Mouse (Mus musculus) liver, embryonic 13.5 days (tissue): Measurements from ENCODE around the gene Eloa. TPM values are rescaled to one million over a fixed set of nuclear protein-coding genes. Genes with fewer than 3 reads are reported as not detected.

ENCODE experiments used
- ATAC-seq: fragments of 200-750 bp; cut with Nextera tagmentation; 2 replicates; pipeline ENCODE4 v1.8.0; 2017; ENCODE audit warnings: low read depth, mild to moderate bottlenecking, moderate number of reproducible peaks, moderate library complexity
- DNase-seq: peaks from one replicate; pipeline ENCODE4 v3.0.0; 2022
- H3K27ac ChIP-seq: fragments of 300-500 bp; sonication (generic); 2 replicates; pipeline ENCODE4 v1.5.1; 2015; ENCODE audit warnings: moderate library complexity, mild to moderate bottlenecking, inconsistent platforms
- H3K27me3 ChIP-seq: fragments of 300-500 bp; sonication (generic); 2 replicates; pipeline ENCODE4 v1.6.1; 2015; ENCODE audit warnings: mild to moderate bottlenecking, inconsistent platforms
- H3K36me3 ChIP-seq: fragments of 300-500 bp; sonication (generic); 2 replicates; pipeline ENCODE4 v1.6.1; 2015; ENCODE audit warnings: mild to moderate bottlenecking, inconsistent platforms
- H3K4me1 ChIP-seq: fragments of 300-500 bp; sonication (generic); replicated peaks from 2 replicates; pipeline ENCODE4 v1.6.1; 2015; ENCODE audit warnings: inconsistent platforms
- H3K4me2 ChIP-seq: fragments of 300-500 bp; sonication (generic); 2 replicates; pipeline ENCODE4 v1.6.1; 2015; ENCODE audit warnings: inconsistent platforms, mild to moderate bottlenecking, moderate library complexity
- H3K4me3 ChIP-seq: fragments of 300-500 bp; sonication (generic); replicated peaks from 2 replicates; pipeline ENCODE4 v1.5.1; 2015; ENCODE audit warnings: mild to moderate bottlenecking, inconsistent platforms
- H3K9ac ChIP-seq: fragments of 300-500 bp; sonication (generic); 2 replicates; pipeline ENCODE4 v1.6.1; 2015; ENCODE audit warnings: mild to moderate bottlenecking, inconsistent platforms
- H3K9me3 ChIP-seq: fragments of 300-500 bp; sonication (generic); replicated peaks from 2 replicates; pipeline ENCODE4 v1.6.1; 2016; ENCODE audit warnings: inconsistent platforms
- WGBS: fragments of 180-500 bp; shearing (Covaris S2); methylation state at CpG from one replicate; pipeline ENCODE4 v1.1.7; 2015; ENCODE audit not compliant: insufficient replicate concordance; 5-methylcytosine and 5-hydroxymethylcytosine counted together
- polyA plus RNA-seq: library from polyadenylated mRNA; unstranded; fragments of >200 nt; fragmentation: Nextera tagmentation; extraction: Ambion mirVana; gene quantifications from 2 replicates; pipeline ENCODE4 v1.2.1, GENCODE M21; 2015

Eloa gene
- polyA plus RNA-seq, 1 experiment from 2014 or later, result 27.7 TPM

DNA sequence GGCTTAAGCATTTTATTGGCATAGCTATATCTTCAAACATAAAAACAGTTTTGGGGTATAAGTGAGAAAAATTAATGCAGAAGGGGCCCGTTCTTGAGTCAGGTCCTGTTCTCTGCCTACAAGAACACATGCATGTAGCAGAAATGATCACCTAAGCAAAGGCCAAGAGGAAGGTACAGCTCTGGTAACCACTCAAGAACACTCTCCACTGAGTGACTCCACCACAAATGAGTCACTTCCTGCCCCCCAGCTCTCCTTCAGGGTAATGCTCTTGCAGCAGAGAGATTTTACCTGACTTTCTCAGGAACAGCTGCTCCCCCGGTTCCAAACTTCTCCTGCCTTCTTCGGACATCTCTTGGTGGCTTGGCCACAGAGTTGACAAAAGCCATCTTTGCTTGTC, 14.7 kb downstream of the Eloa start:
- DNase-seq (no peak), ATAC-seq (no peak)
- H3K4me1 ChIP-seq, result 0 out of 2 replicates have a peak, but pooled peaks cover 4% of the 10 kb centered on the region
- H3K27me3 ChIP-seq, result no peaks in the 10 kb centered on the region
- no peak overlapping the region for H3K4me2 ChIP-seq
- no peak overlapping the region for H3K9ac ChIP-seq
- WGBS, result 78% methylated on average over 3 of the region's 3 CpGs
- peaks cover 99% of the 10 kb centered on the region for H3K36me3 ChIP-seq
- H3K4me3 ChIP-seq, result no peak overlapping the region
- H3K9me3 ChIP-seq, result no peaks in the 10 kb centered on the region
- no peak overlapping the region for H3K27ac ChIP-seq

DNA sequence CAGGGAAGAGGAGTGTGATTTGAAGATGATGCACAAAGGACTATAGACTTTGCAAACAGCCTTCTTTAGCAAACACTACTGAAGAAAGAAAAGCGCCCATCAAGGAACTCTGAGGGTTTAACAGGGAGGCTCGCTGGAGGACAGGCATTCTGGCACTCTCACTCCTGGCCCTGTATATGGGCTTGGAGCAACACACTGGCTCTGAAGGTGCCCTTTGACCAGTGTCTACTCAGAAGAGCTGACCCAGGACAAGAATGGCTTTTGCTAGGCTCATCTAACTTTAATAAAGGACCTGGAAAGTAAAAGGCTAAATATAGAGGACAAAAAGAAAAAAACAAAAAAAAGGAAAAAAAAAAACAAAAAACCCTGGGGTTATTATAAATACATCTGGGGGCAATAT, 16.6 kb downstream of the Eloa start:
- Histone ChIP-seq H3K27me3 (no peaks in the 10 kb centered on the region), H3K4me2 (no peak overlapping the region), H3K4me1 (no peaks in the 10 kb centered on the region), H3K9me3 (no peaks in the 10 kb centered on the region), H3K9ac (no peak overlapping the region), H3K27ac (no peak overlapping the region), H3K4me3 (no peak overlapping the region), H3K36me3 (peaks cover 88% of the 10 kb centered on the region)
- 77% methylated on average over 2 of the region's 2 CpGs for WGBS
- DNase-seq (no peak), ATAC-seq (no peak)

DNA sequence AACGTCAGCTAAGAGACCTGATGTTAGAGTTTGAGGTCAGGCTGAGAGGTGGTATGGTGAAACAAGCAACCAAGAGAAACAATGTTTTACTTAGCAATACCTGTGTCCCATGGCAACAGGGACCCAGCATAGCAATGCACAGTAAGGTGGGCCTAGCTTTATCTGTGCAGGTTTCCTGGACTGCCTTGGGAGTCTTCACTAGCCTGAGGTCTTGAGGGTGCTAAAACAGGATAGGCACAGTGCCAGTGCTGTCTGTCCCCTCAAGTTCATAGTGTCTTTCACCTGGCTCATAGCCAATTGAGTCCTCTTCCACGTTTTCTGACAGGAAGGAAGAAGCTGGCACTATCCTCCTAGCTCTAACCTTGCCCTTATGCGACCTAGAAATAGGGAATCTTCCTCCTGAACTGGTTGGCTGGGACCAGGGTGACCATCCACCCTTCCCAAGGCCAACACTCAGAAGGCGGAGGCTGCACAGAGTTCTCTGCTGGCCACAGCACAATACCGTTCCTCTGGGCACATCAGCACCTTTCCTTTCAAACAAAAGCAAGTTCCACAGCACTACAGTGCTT, 17.4 kb downstream of the Eloa start:
- Histone ChIP-seq H3K4me2 (no peak overlapping the region), H3K4me1 (no peaks in the 10 kb centered on the region), H3K36me3 (peaks cover 81% of the 10 kb centered on the region), H3K9me3 (no peaks in the 10 kb centered on the region), H3K27ac (no peak overlapping the region), H3K27me3 (no peaks in the 10 kb centered on the region), H3K9ac (no peak overlapping the region), H3K4me3 (no peak overlapping the region)
- DNase-seq (no peak), ATAC-seq (no peak)
- WGBS, result 84% methylated on average over 5 of the region's 5 CpGs

DNA sequence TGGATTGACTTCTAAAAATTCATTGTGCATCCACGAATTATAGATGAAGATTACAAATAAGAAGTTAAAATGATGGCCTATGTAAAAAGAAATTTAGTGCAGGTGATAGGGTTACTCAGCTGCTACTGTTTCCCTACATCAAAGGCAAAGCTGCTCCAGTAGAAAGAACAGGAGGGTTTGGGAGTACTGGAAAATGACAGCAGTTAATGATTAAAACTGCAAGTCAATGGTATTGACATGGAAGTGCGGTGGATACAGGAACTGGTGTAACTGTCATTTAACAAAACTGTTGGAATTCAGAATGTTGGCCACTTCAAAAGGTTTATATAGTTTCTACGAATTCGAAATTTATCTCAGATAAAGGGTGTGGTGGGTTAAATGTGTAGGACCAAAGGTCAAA, 26.4 kb downstream of the Eloa start:
- Histone ChIP-seq H3K27ac (no peak overlapping the region), H3K9ac (no peak overlapping the region), H3K4me2 (no peak overlapping the region), H3K9me3 (peaks cover 5% of the 10 kb centered on the region; the same call in 1 of the 2 replicates), H3K4me3 (no peak overlapping the region), H3K27me3 (no peaks in the 10 kb centered on the region), H3K4me1 (peaks cover 13% of the 10 kb centered on the region), H3K36me3 (no peaks in the 10 kb centered on the region)
- DNase-seq (no peak), ATAC-seq (no peak)
- 72% methylated on average over 4 of the region's 4 CpGs for WGBS

DNA sequence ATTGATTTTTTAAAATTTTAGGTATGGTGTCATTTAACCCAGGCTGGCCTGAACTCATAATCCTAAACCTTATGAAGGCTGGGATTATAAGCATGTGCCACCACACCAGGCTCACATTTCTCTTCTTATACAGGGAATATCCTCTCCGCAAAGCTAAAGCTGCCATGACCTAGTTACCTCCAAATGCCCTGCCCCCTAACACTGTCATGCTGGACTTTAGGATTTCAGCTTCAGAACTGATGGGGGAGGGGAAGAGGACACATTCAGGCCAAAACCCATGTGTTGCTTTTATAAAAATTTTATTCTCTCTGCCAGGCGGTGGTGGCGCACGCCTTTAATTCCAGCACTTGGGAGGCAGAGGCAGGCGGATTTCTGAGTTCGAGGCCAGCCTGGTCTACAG, 27.6 kb downstream of the Eloa start:
- Histone ChIP-seq H3K4me1 (peaks cover 13% of the 10 kb centered on the region), H3K9me3 (peaks cover 5% of the 10 kb centered on the region; the same call in 1 of the 2 replicates), H3K36me3 (no peaks in the 10 kb centered on the region), H3K4me2 (no peak overlapping the region), H3K4me3 (no peak overlapping the region), H3K9ac (no peak overlapping the region), H3K27ac (0 out of 2 replicates have a peak overlapping the region, but pooled peaks have one; percentile 41), H3K27me3 (no peaks in the 10 kb centered on the region)
- 91% methylated on average over 6 of the region's 6 CpGs for WGBS
- DNase-seq, result no peak
- ATAC-seq, result no peak

DNA sequence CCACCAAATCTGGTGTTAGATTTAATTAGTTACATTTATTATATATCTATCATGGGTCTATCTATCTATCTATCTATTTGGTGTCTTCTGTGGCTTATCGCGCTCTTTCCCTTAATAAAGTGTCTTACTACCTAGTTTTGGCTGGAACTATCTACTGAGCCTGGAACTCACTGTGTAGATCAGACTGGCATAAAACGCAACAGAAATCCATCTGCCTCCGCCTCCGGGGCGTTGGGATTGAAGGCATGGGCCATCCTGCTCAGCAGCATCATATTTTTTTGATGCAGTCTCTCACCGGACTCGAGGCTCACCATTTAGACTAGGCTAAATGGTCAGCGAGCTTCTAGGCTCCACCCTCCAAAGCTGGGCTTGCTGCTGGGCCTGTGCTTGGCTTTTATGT, 33.8 kb downstream of the Eloa start:
- Histone ChIP-seq H3K4me2 (peak overlapping the region; percentile 91), H3K27ac (peak overlapping the region; percentile 96), H3K27me3 (no peaks in the 10 kb centered on the region), H3K36me3 (peaks cover 31% of the 10 kb centered on the region), H3K4me1 (peaks cover 48% of the 10 kb centered on the region), H3K9me3 (no peaks in the 10 kb centered on the region), H3K9ac (peak overlapping the region; percentile 98), H3K4me3 (peak overlapping the region; percentile 84)
- DNase-seq (no peak), ATAC-seq (no peak)
- 66% methylated on average over 9 of the region's 9 CpGs for WGBS

DNA sequence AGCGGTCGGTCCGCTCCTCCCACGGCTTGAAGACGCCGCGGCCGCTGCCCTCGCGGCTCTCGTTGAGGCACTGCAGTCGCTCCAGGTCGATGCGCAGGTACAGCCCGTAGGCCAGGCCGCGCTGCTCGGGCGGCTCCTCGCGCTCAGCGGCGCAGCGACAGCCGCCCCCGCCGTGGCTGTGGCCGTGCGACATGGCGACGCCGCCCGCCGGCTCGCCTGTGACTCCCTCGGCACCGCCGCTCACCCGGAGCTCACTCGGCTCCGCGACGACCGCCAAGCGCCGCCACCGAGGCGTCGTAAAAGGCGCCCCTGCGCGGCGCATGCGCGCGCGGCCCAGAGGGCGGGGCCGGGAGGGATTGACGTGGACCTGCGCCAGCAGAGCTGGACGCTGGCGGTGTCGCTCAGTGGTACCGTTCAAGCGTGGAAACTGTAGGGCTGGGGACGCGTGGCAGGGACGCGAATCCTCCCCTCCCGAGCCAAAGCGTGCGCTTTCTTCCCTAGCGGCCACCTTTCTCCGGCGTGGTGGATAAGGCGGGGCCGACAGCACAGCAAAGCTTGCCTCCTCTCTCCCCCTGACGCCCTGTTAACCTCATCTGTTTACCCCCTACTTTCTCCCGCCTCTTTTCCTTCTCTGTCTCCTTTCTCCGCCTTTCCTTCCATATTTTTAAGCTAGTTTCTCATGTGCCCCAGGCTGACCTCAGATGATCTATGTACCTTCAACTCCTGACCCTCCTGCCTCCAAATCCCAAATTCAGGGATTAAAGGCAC, 34.4 kb downstream of the Eloa start, which contains the start of gene Pithd1:
Gene Pithd1 (minus strand): TSS at position 322 of the 768 bp plus-strand sequence.
- DNase-seq, result peak; percentile 93
- Histone ChIP-seq H3K36me3 (peaks cover 36% of the 10 kb centered on the region), H3K27me3 (no peaks in the 10 kb centered on the region), H3K4me3 (peak within 1 kb of the TSS; percentile 84), H3K9ac (peak within 1 kb of the TSS; percentile 98), H3K4me2 (peak within 1 kb of the TSS; percentile 91), H3K4me1 (peaks cover 50% of the 10 kb centered on the region), H3K27ac (peak within 1 kb of the TSS; percentile 96), H3K9me3 (no peaks in the 10 kb centered on the region)
- under 1% methylated on average over 81 of the region's 81 CpGs for WGBS
- peak; percentile 83 for ATAC-seq

DNA sequence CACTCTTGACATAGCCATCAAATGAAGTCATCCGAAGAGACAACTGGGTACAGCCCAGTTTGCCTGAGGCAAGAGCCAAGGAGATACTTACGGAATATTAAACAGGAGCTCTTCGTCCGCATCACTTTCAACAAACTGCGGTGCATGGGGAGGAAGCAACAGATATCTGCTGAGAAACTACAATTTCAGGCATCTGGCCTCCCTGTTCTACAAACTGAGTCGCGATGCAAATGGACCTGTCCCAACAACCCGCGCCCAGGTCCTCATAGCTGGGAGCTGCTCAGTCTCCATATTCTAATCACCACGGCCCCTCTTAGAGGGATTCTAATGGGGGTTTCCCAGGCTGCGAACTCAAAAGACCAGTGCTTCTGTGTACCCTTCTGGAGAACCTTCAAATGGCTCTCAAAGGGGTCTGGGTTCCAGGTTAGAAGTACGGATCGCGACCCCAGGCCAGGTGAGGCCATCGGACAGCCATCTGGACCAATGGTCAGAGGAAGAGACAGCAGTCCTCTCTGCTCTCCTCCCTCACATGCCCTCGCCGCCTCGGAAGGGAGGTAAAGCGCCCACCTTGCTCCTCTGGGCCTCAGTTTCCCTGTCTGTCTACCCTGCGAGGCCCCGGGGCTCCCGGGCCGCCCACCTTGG, 35.1 kb downstream of the Eloa start:
- Histone ChIP-seq H3K4me1 (peaks cover 55% of the 10 kb centered on the region), H3K4me2 (peak overlapping the region; percentile 91), H3K36me3 (peaks cover 44% of the 10 kb centered on the region), H3K9me3 (no peaks in the 10 kb centered on the region), H3K27me3 (no peaks in the 10 kb centered on the region), H3K27ac (peak overlapping the region; percentile 96), H3K4me3 (peak overlapping the region; percentile 84), H3K9ac (peak overlapping the region; percentile 98)
- no peak for ATAC-seq
- 7% methylated on average over 23 of the region's 23 CpGs for WGBS
- no peak for DNase-seq

DNA sequence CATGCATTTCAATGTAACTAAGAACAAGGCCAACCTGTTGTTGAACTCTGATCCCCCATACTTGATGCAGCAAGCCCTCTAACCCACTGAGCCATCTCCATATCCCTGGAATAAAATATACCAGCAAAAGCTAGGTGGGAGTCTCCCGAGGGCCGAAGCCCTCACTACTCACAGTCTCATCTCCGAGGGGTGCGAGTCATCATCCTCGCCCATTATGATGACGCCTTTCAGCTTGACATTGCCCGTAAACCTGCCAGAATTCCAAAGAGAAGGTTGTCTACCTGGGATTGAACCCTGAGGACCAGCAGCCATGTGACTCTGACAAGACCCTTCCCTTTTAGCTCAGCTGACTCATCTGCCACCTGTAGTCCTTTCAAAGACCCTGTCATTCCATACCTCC, 35.8 kb downstream of the Eloa start:
- peaks cover 50% of the 10 kb centered on the region for H3K36me3 ChIP-seq
- DNase-seq, result no peak
- H3K27me3 ChIP-seq, result no peaks in the 10 kb centered on the region
- 86% methylated on average over 7 of the region's 7 CpGs for WGBS
- H3K4me3 ChIP-seq, result peak overlapping the region; percentile 84
- peak overlapping the region; percentile 91 for H3K4me2 ChIP-seq
- H3K9me3 ChIP-seq, result no peaks in the 10 kb centered on the region
- H3K9ac ChIP-seq, result peak overlapping the region; percentile 98
- H3K4me1 ChIP-seq, result peaks cover 56% of the 10 kb centered on the region
- ATAC-seq, result no peak
- peak overlapping the region; percentile 96 for H3K27ac ChIP-seq

DNA sequence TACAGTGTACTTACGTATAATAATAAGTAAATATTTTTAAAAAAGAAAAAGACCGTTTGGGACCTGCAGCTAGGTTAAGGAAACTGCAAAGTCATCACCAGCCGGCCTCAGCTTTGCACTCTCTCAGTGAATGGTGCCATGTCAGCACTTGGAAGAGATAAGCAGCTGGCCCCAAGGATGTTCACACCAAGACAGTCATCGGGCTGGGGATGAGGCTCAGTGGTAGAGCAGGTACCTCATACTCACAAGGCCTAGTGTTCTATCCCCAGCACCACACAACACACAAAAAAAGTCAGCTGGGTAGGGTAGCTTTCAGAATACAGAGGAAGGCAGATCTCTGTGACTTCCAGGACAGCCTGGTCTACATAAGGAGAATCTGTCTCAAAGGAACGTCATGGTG, 36.4 kb downstream of the Eloa start:
- Histone ChIP-seq H3K4me3 (peak overlapping the region; percentile 84), H3K27ac (peak overlapping the region; percentile 96), H3K36me3 (peaks cover 56% of the 10 kb centered on the region), H3K9ac (peak overlapping the region; percentile 98), H3K27me3 (no peaks in the 10 kb centered on the region), H3K9me3 (no peaks in the 10 kb centered on the region), H3K4me1 (peaks cover 53% of the 10 kb centered on the region), H3K4me2 (peak overlapping the region; percentile 91)
- 32% methylated on average over 5 of the region's 5 CpGs for WGBS
- DNase-seq (peak; percentile 87), ATAC-seq (peak; percentile 87)

DNA sequence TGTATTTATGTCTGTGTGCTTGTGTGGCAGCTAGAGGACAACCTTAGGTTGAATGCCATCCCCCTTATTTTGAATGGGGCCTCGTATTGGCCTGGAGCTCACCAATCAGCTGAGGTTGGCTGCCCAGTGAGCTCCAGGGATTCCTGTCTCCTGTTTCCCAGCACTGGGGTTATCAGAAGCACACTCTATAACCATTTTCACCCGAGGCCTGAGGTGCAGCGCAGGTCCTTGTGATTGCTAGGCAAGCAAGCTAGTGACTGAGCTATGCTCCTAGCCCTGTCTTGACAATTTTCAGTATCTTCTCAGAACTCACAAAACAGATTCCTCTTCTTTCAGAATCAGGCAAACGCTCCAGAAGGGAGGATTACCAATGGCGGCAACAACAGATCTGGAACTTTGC, 37.0 kb downstream of the Eloa start:
- Histone ChIP-seq H3K36me3 (peaks cover 60% of the 10 kb centered on the region), H3K9me3 (no peaks in the 10 kb centered on the region), H3K4me3 (peak overlapping the region; percentile 84), H3K9ac (peak overlapping the region; percentile 69), H3K4me1 (peaks cover 53% of the 10 kb centered on the region), H3K4me2 (peak overlapping the region; percentile 91), H3K27ac (peak overlapping the region; percentile 96), H3K27me3 (no peaks in the 10 kb centered on the region)
- 77% methylated on average over 5 of the region's 5 CpGs for WGBS
- ATAC-seq, result no peak
- no peak for DNase-seq
